Mouse (Mus musculus) hindbrain, embryonic 16.5 days (tissue): ENCODE data around the gene Svs1. TPM values are rescaled to one million over a fixed set of nuclear protein-coding genes. Genes with fewer than 3 reads are reported as not detected.

Experiments
- ATAC-seq: fragments of 200-750 bp; cut with Nextera tagmentation; 2 replicates; pipeline ENCODE4 v1.8.0; 2017; ENCODE audit warnings: moderate TSS enrichment, moderate library complexity
- H3K27ac ChIP-seq: fragments of 300-500 bp; sonication (generic); 2 replicates; pipeline ENCODE4 v1.5.1; 2014; ENCODE audit warnings: low read depth, mild to moderate bottlenecking, control low read depth, low read length, moderate library complexity
- H3K27me3 ChIP-seq: fragments of 300-500 bp; sonication (generic); replicated peaks from 2 replicates; pipeline ENCODE4 v1.6.1; 2014; ENCODE audit warnings: low read length; ENCODE audit not compliant: control insufficient read depth, insufficient read depth
- H3K36me3 ChIP-seq: fragments of 300-500 bp; sonication (generic); 2 replicates; pipeline ENCODE4 v1.6.1; 2014; ENCODE audit warnings: mild to moderate bottlenecking, low read length, moderate library complexity, mixed read lengths; ENCODE audit not compliant: control insufficient read depth, insufficient read depth
- H3K4me1 ChIP-seq: fragments of 300-500 bp; sonication (generic); 2 replicates; pipeline ENCODE4 v1.6.1; 2014; ENCODE audit warnings: low read depth, low read length; ENCODE audit not compliant: control insufficient read depth, insufficient read depth
- H3K4me2 ChIP-seq: fragments of 300-500 bp; sonication (generic); 2 replicates; pipeline ENCODE4 v1.6.1; 2014; ENCODE audit warnings: mild to moderate bottlenecking, low read length, control low read depth, moderate library complexity
- H3K4me3 ChIP-seq: fragments of 300-500 bp; sonication (generic); 2 replicates; pipeline ENCODE4 v1.5.1; 2014; ENCODE audit warnings: mild to moderate bottlenecking, low read length, control low read depth, moderate library complexity
- H3K9ac ChIP-seq: fragments of 300-500 bp; sonication (generic); 2 replicates; pipeline ENCODE4 v1.6.1; 2014; ENCODE audit warnings: low read depth, mild to moderate bottlenecking, control low read depth, low read length, moderate library complexity
- H3K9me3 ChIP-seq: fragments of 300-500 bp; sonication (generic); 2 replicates; pipeline ENCODE4 v1.6.1; 2014; ENCODE audit warnings: mild to moderate bottlenecking, low read length, moderate library complexity; ENCODE audit not compliant: control insufficient read depth
- WGBS: fragments of 180-500 bp; shearing (Covaris S2); extraction: QIAGEN DNeasy Blood & Tissue Kit; methylation state at CpG from one replicate; pipeline ENCODE4 v1.1.7; 2014; 5-methylcytosine and 5-hydroxymethylcytosine counted together
- polyA plus RNA-seq: library from polyadenylated mRNA; unstranded; fragments of >200 nt; fragmentation: Nextera tagmentation; extraction: Ambion mirVana; gene quantifications from 2 replicates; pipeline ENCODE4 v1.2.1, GENCODE M21; 2015

Svs1 gene
- polyA plus RNA-seq, 1 experiment from 2014 or later, result not detected

- Histone ChIP-seq H3K27ac (no peak overlapping the region), H3K4me2 (no peak overlapping the region), H3K4me3 (no peak overlapping the region)
Measured at GRCm38 (mm10) chr6:49021141-49022012, 34.7 kb downstream of the Svs1 start.

GRCm38 (mm10) chr6:49022384-49022783, 35.7 kb downstream of the Svs1 start:
- Histone ChIP-seq H3K27ac (no peak overlapping the region), H3K36me3 (no peaks in the 10 kb centered on the region), H3K4me1 (no peaks in the 10 kb centered on the region), H3K27me3 (no peaks in the 10 kb centered on the region), H3K9ac (no peak overlapping the region), H3K9me3 (no peaks in the 10 kb centered on the region), H3K4me2 (no peak overlapping the region), H3K4me3 (no peak overlapping the region)
- no peak for ATAC-seq
- WGBS, result 89% methylated on average over 2 of the region's 2 CpGs

More at GRCm38 (mm10) chr6:49021141-49022012, 34.7 kb downstream of the Svs1 start:
- no peak overlapping the region for H3K9ac ChIP-seq
- peak; percentile 96 for ATAC-seq
- no peaks in the 10 kb centered on the region for H3K4me1 ChIP-seq
- H3K27me3 ChIP-seq, result no peaks in the 10 kb centered on the region
- H3K36me3 ChIP-seq, result no peaks in the 10 kb centered on the region
- 59% methylated on average over 14 of the region's 14 CpGs for WGBS
- H3K9me3 ChIP-seq, result no peaks in the 10 kb centered on the region

GRCm38 (mm10) chr6:49023315-49023714, 36.7 kb downstream of the Svs1 start:
- H3K9ac ChIP-seq, result no peak overlapping the region
- no peaks in the 10 kb centered on the region for H3K27me3 ChIP-seq
- H3K4me1 ChIP-seq, result no peaks in the 10 kb centered on the region
- ATAC-seq, result no peak
- no peak overlapping the region for H3K4me2 ChIP-seq
- 87% methylated on average over 10 of the region's 10 CpGs for WGBS
- no peaks in the 10 kb centered on the region for H3K9me3 ChIP-seq
- no peak overlapping the region for H3K4me3 ChIP-seq
- H3K27ac ChIP-seq, result no peak overlapping the region
- H3K36me3 ChIP-seq, result no peaks in the 10 kb centered on the region

- Histone ChIP-seq H3K4me1 (no peaks in the 10 kb centered on the region), H3K9me3 (no peaks in the 10 kb centered on the region), H3K27ac (no peak overlapping the region), H3K27me3 (no peaks in the 10 kb centered on the region), H3K36me3 (no peaks in the 10 kb centered on the region), H3K4me3 (no peak overlapping the region), H3K9ac (no peak overlapping the region), H3K4me2 (no peak overlapping the region)
- WGBS, result 84% methylated on average over 7 of the region's 7 CpGs
- no peak for ATAC-seq
Measured at GRCm38 (mm10) chr6:49025290-49025689, 38.6 kb downstream of the Svs1 start.

GRCm38 (mm10) chr6:49026496-49026895, 39.8 kb downstream of the Svs1 start:
- H3K4me2 ChIP-seq, result no peak overlapping the region
- H3K9ac ChIP-seq, result no peak overlapping the region
- no peak for ATAC-seq
- H3K9me3 ChIP-seq, result no peaks in the 10 kb centered on the region
- H3K27me3 ChIP-seq, result no peaks in the 10 kb centered on the region
- WGBS, result 93% methylated on average over 5 of the region's 5 CpGs
- no peaks in the 10 kb centered on the region for H3K4me1 ChIP-seq
- H3K36me3 ChIP-seq, result no peaks in the 10 kb centered on the region
- H3K27ac ChIP-seq, result no peak overlapping the region
- H3K4me3 ChIP-seq, result no peak overlapping the region

- H3K9me3 ChIP-seq, result no peaks in the 10 kb centered on the region
- no peaks in the 10 kb centered on the region for H3K27me3 ChIP-seq
- 94% methylated on average over 6 of the region's 6 CpGs for WGBS
- H3K9ac ChIP-seq, result no peak overlapping the region
- H3K4me1 ChIP-seq, result no peaks in the 10 kb centered on the region
- no peaks in the 10 kb centered on the region for H3K36me3 ChIP-seq
- no peak overlapping the region for H3K4me3 ChIP-seq
- H3K27ac ChIP-seq, result no peak overlapping the region
- ATAC-seq, result no peak
- H3K4me2 ChIP-seq, result no peak overlapping the region
Measured at GRCm38 (mm10) chr6:49028019-49028418, 41.4 kb downstream of the Svs1 start.

- 90% methylated on average over 3 of the region's 3 CpGs for WGBS
- no peak for ATAC-seq
- Histone ChIP-seq H3K27ac (no peak overlapping the region), H3K9ac (no peak overlapping the region), H3K36me3 (no peaks in the 10 kb centered on the region), H3K4me1 (no peaks in the 10 kb centered on the region), H3K27me3 (no peaks in the 10 kb centered on the region), H3K4me2 (no peak overlapping the region), H3K4me3 (no peak overlapping the region), H3K9me3 (no peaks in the 10 kb centered on the region)
Measured at GRCm38 (mm10) chr6:49028708-49029107, 42.0 kb downstream of the Svs1 start.

GRCm38 (mm10) chr6:49031230-49031629, 44.6 kb downstream of the Svs1 start:
- WGBS, result 88% methylated on average over 4 of the region's 4 CpGs
- H3K4me1 ChIP-seq, result no peaks in the 10 kb centered on the region

GRCm38 (mm10) chr6:49032783-49033182, 46.1 kb downstream of the Svs1 start:
- Histone ChIP-seq H3K4me1 (no peaks in the 10 kb centered on the region), H3K9me3 (no peaks in the 10 kb centered on the region), H3K36me3 (no peaks in the 10 kb centered on the region), H3K4me3 (no peak overlapping the region), H3K9ac (no peak overlapping the region), H3K4me2 (no peak overlapping the region), H3K27ac (no peak overlapping the region), H3K27me3 (peaks cover 7% of the 10 kb centered on the region)
- WGBS, result 62% methylated on average over 4 of the region's 4 CpGs
- ATAC-seq, result no peak

More at GRCm38 (mm10) chr6:49031230-49031629, 44.6 kb downstream of the Svs1 start:
- Histone ChIP-seq H3K27ac (no peak overlapping the region), H3K4me3 (no peak overlapping the region), H3K36me3 (no peaks in the 10 kb centered on the region), H3K27me3 (peaks cover 3% of the 10 kb centered on the region), H3K4me2 (no peak overlapping the region), H3K9me3 (no peaks in the 10 kb centered on the region), H3K9ac (no peak overlapping the region)
- no peak for ATAC-seq
